Comparison of ENCODE assay signal across 18 mouse cellular contexts in genomic region chr5:37248870-37249269, GRCm38 (mm10). TPM values are rescaled to one million over a fixed set of nuclear protein-coding genes. Genes with fewer than 3 reads are reported as not detected.
DNase-seq lines count a peak whose midpoint lies in the region; ATAC-seq lines count a peak whose summit lies in the region.
"Had no signal": no experiment of that assay in that cellular context is flagged by ENCODE, and none has a peak within 500 bp of the region (broad histone marks: within the 10 kb centered on the region; RNA-seq: fewer than 3 reads in every experiment).

No protein-coding gene starts in this region.

- 0 out of 2 replicates have a peak overlapping the region, but pooled peaks have one; percentile 12 for H3K9ac ChIP-seq in forebrain, embryonic 12.5 days
- H3K9ac ChIP-seq in hindbrain, embryonic 11.5 days (ENCODE audit: low read depth, low read length) = peak overlapping the region; percentile 23; the same call in 1 of the 2 replicates
- H3K9ac ChIP-seq in midbrain, embryonic 11.5 days (ENCODE audit: low read length) = no peak overlapping the region
- peak overlapping the region; percentile 92 for H3K9ac ChIP-seq in neural tube, embryonic 13.5 days
- H3K9ac ChIP-seq in kidney, embryonic 14.5 days (ENCODE audit: low read depth, low read length) = no peak overlapping the region
- H3K9ac ChIP-seq: limb, embryonic 15.5 days; liver, postnatal 0 days had no signal

- H3K9me3 ChIP-seq in forebrain, embryonic 12.5 days = no peaks in the 10 kb centered on the region
- H3K9me3 ChIP-seq in forebrain, embryonic 10.5 days = no peaks in the 10 kb centered on the region
- H3K9me3 ChIP-seq in hindbrain, embryonic 11.5 days (ENCODE audit: control insufficient read depth, low read length) = no peaks in the 10 kb centered on the region
- no peaks in the 10 kb centered on the region for H3K9me3 ChIP-seq in midbrain, embryonic 11.5 days (ENCODE audit: control insufficient read depth, low read length)
- H3K9me3 ChIP-seq in neural tube, embryonic 13.5 days = no peaks in the 10 kb centered on the region
- H3K9me3 ChIP-seq in kidney, embryonic 14.5 days (ENCODE audit: control insufficient read depth, low read length) = no peaks in the 10 kb centered on the region
- H3K9me3 ChIP-seq: heart, embryonic 10.5 days; limb, embryonic 15.5 days had no signal

- peak overlapping the region; percentile 72 for H3K4me2 ChIP-seq in forebrain, embryonic 12.5 days
- H3K4me2 ChIP-seq in hindbrain, embryonic 11.5 days (replicated peaks; ENCODE audit: low read depth, low read length) = peak overlapping the region; percentile 80; the same call in 1 of the 2 replicates
- H3K4me2 ChIP-seq in midbrain, embryonic 11.5 days = peak overlapping the region; percentile 81
- peak overlapping the region; percentile 90 for H3K4me2 ChIP-seq in neural tube, embryonic 13.5 days
- no peak overlapping the region for H3K4me2 ChIP-seq in kidney, embryonic 14.5 days (replicated peaks; ENCODE audit: low read depth, low read length)
- H3K4me2 ChIP-seq: limb, embryonic 15.5 days had no signal

- peak overlapping the region; percentile 76 for H3K4me3 ChIP-seq in forebrain, embryonic 12.5 days (replicated peaks)
- no peak overlapping the region for H3K4me3 ChIP-seq in forebrain, embryonic 10.5 days
- H3K4me3 ChIP-seq in hindbrain, embryonic 11.5 days (ENCODE audit: low read depth, low read length) = peak overlapping the region; percentile 8; the same call in 1 of the 2 replicates
- no peak overlapping the region for H3K4me3 ChIP-seq in midbrain, embryonic 11.5 days (ENCODE audit: low read depth, low read length)
- peak overlapping the region; percentile 68 for H3K4me3 ChIP-seq in neural tube, embryonic 13.5 days
- no peak overlapping the region for H3K4me3 ChIP-seq in kidney, embryonic 14.5 days (ENCODE audit: low read length)
- H3K4me3 ChIP-seq: heart, embryonic 10.5 days; limb, embryonic 15.5 days had no signal

- H3K27ac ChIP-seq in forebrain, embryonic 12.5 days = no peak overlapping the region
- H3K27ac ChIP-seq in forebrain, embryonic 10.5 days = no peak overlapping the region
- H3K27ac ChIP-seq in hindbrain, embryonic 11.5 days (ENCODE audit: low read depth, low read length) = no peak overlapping the region
- H3K27ac ChIP-seq in midbrain, embryonic 11.5 days (ENCODE audit: low read depth, low read length) = no peak overlapping the region
- H3K27ac ChIP-seq in neural tube, embryonic 13.5 days (replicated peaks) = no peak overlapping the region
- no peak overlapping the region for H3K27ac ChIP-seq in kidney, embryonic 14.5 days (ENCODE audit: low read depth, low read length)
- H3K27ac ChIP-seq: heart, embryonic 10.5 days; limb, embryonic 15.5 days had no signal

- H3K36me3 ChIP-seq in forebrain, embryonic 12.5 days (replicated peaks) = peaks cover 22% of the 10 kb centered on the region; the same call in 1 of the 2 replicates
- peaks cover 16% of the 10 kb centered on the region for H3K36me3 ChIP-seq in forebrain, embryonic 10.5 days (replicated peaks)
- no peaks in the 10 kb centered on the region for H3K36me3 ChIP-seq in hindbrain, embryonic 11.5 days (ENCODE audit: control insufficient read depth, insufficient read depth, low read length)
- H3K36me3 ChIP-seq in midbrain, embryonic 11.5 days (ENCODE audit: control insufficient read depth, insufficient read depth, low read length) = no peaks in the 10 kb centered on the region
- peaks cover 21% of the 10 kb centered on the region for H3K36me3 ChIP-seq in neural tube, embryonic 13.5 days
- no peaks in the 10 kb centered on the region for H3K36me3 ChIP-seq in kidney, embryonic 14.5 days (ENCODE audit: control insufficient read depth, insufficient read depth, low read length)
- H3K36me3 ChIP-seq: heart, embryonic 10.5 days; limb, embryonic 15.5 days had no signal

- ATAC-seq in forebrain, embryonic 12.5 days (ENCODE audit: low FRiP score) = no peak
- ATAC-seq in hindbrain, embryonic 11.5 days (ENCODE audit: low FRiP score) = no peak
- no peak for ATAC-seq in midbrain, embryonic 11.5 days (ENCODE audit: low FRiP score)
- no peak for ATAC-seq in neural tube, embryonic 13.5 days (ENCODE audit: low read depth)
- no peak for ATAC-seq in kidney, embryonic 14.5 days (ENCODE audit: low FRiP score, low TSS enrichment)
- ATAC-seq: inflammation-experienced regulatory T-cells, adult 6 months; liver, postnatal 0 days had no signal

- DNase-seq in forebrain, embryonic 10.5 days (ENCODE audit: extremely low spot score, low spot score) = no peak
- no peak for DNase-seq in hindbrain, embryonic 11.5 days (ENCODE audit: low spot score)
- DNase-seq in midbrain, embryonic 11.5 days (ENCODE audit: low spot score, missing footprints) = no peak
- DNase-seq in testis, postnatal 10 days (ENCODE audit: low spot score) = no peak
- no peak for DNase-seq in kidney, postnatal 14 days
- DNase-seq: adrenal gland, postnatal 36 days; cerebellum, adult 8-10 months; gastrocnemius, postnatal 25 days; heart, postnatal 10 days; kidney, adult 9 months; liver, postnatal 0 days; lung, postnatal 14 days had no signal

- H3K4me1 ChIP-seq in forebrain, embryonic 12.5 days = peaks cover 74% of the 10 kb centered on the region
- H3K4me1 ChIP-seq in forebrain, embryonic 10.5 days = peaks cover 50% of the 10 kb centered on the region
- peaks cover 7% of the 10 kb centered on the region; the same call in 1 of the 2 replicates for H3K4me1 ChIP-seq in hindbrain, embryonic 11.5 days (replicated peaks; ENCODE audit: control insufficient read depth, insufficient read depth, low read length)
- H3K4me1 ChIP-seq in midbrain, embryonic 11.5 days (ENCODE audit: control insufficient read depth, insufficient read depth, low read length) = peaks cover 20% of the 10 kb centered on the region
- H3K4me1 ChIP-seq in neural tube, embryonic 13.5 days (replicated peaks) = peaks cover 79% of the 10 kb centered on the region
- peaks cover 4% of the 10 kb centered on the region; the same call in 1 of the 2 replicates for H3K4me1 ChIP-seq in kidney, embryonic 14.5 days (ENCODE audit: control insufficient read depth, insufficient read depth, low read length)

- peaks cover 14% of the 10 kb centered on the region for H3K27me3 ChIP-seq in forebrain, embryonic 12.5 days
- peaks cover 33% of the 10 kb centered on the region for H3K27me3 ChIP-seq in forebrain, embryonic 10.5 days (ENCODE audit: poor library complexity, severe bottlenecking)
- H3K27me3 ChIP-seq in hindbrain, embryonic 11.5 days (ENCODE audit: control insufficient read depth, insufficient read depth, low read length) = peaks cover 3% of the 10 kb centered on the region; the same call in 1 of the 2 replicates
- H3K27me3 ChIP-seq in midbrain, embryonic 11.5 days (ENCODE audit: control insufficient read depth, insufficient read depth, low read length) = peaks cover 15% of the 10 kb centered on the region; the same call in 1 of the 2 replicates
- H3K27me3 ChIP-seq in neural tube, embryonic 13.5 days = 0 out of 2 replicates have a peak, but pooled peaks cover 5% of the 10 kb centered on the region
- peaks cover 34% of the 10 kb centered on the region for H3K27me3 ChIP-seq in kidney, embryonic 14.5 days (ENCODE audit: control insufficient read depth, insufficient read depth, low read length)

- 77% methylated on average over 3 of the region's 3 CpGs for WGBS in forebrain, embryonic 12.5 days
- 79% methylated on average over 3 of the region's 3 CpGs for WGBS in forebrain, embryonic 10.5 days
- WGBS in hindbrain, embryonic 11.5 days = 72% methylated on average over 3 of the region's 3 CpGs
- 75% methylated on average over 3 of the region's 3 CpGs for WGBS in midbrain, embryonic 11.5 days
- 60% methylated on average over 3 of the region's 3 CpGs for WGBS in neural tube, embryonic 13.5 days
- 81% methylated on average over 3 of the region's 3 CpGs for WGBS in kidney, embryonic 14.5 days

RNA-seq across cellular contexts. Expression of gene Crmp1, which starts 7.1 kb away (rescaled TPM):
- 352 and 405 TPM in 2 replicates for polyA plus RNA-seq in forebrain, embryonic 12.5 days (2016; fragmentation: Nextera tagmentation; extraction: Ambion mirVana)
- 96.5 and 106 TPM in 2 replicates for polyA plus RNA-seq in forebrain, embryonic 10.5 days (2016; fragmentation: Nextera tagmentation; extraction: Ambion mirVana)
- polyA plus RNA-seq in hindbrain, embryonic 11.5 days (2014; fragmentation: Nextera tagmentation; extraction: Ambion mirVana) = 340 and 413 TPM in 2 replicates
- 272 and 295 TPM in 2 replicates for polyA plus RNA-seq in midbrain, embryonic 11.5 days (2014; fragmentation: Nextera tagmentation; extraction: Ambion mirVana)
- polyA plus RNA-seq in neural tube, embryonic 13.5 days (2015; fragmentation: Nextera tagmentation; extraction: Ambion mirVana) = 739 and 776 TPM in 2 replicates
- polyA plus RNA-seq in kidney, embryonic 14.5 days (2014; fragmentation: Nextera tagmentation; extraction: Ambion mirVana) = 9.7 and 12.0 TPM in 2 replicates

Comparison
In these comparisons a context has a peak if more than half of its experiments do, and no peak if none do; other contexts are left out.
1. H3K4me3 ChIP-seq: peak in forebrain, embryonic 12.5 days (single experiment), hindbrain, embryonic 11.5 days (single experiment) and neural tube, embryonic 13.5 days (single experiment); none in forebrain, embryonic 10.5 days (single experiment), midbrain, embryonic 11.5 days (single experiment) and kidney, embryonic 14.5 days (single experiment).
2. H3K9ac ChIP-seq: peak in forebrain, embryonic 12.5 days (single experiment), hindbrain, embryonic 11.5 days (single experiment) and neural tube, embryonic 13.5 days (single experiment); none in midbrain, embryonic 11.5 days (single experiment) and kidney, embryonic 14.5 days (single experiment).